Mouse (Mus musculus) kidney, postnatal 10 days (tissue): ENCODE measurements around the gene Svop.
A peak's percentile ranks its signal among the peaks of the same experiment; 100 is the strongest.

Source experiments
- DNase-seq: peaks from one replicate; pipeline ENCODE4 v3.0.0; 2021; ENCODE audit warnings: mixed read lengths

The Svop gene

GRCm38 (mm10) chr5:114091057-114091807 lies at the start of gene Svop:
TSS of gene Svop (minus strand) at chr5:114091570.
- peak; percentile 91 for DNase-seq

DNA sequence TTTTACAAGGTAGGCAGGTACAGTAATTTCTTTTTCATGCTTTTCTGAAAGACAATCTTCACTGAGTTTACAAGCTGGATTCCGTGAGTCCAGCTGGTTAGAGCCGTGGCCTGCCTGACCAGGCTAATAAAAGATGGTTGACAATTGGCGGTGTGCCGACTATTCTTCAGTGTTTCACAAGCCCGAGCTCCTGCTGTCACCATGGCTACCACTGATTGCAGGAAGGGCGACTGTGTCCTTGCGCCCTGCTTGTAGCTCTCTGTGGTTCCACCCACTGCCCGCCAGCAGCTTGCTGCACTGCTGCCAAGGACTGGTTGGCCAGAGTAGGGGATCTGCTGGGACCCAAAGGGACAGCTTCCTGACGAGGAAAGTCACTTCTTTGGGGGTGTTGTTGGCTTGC lies 47.8 kb upstream of the Svop start:
- peak; percentile 94 for DNase-seq

- DNase-seq: peak; percentile 63
Observed at GRCm38 (mm10) chr5:114138277-114139164, 47.2 kb upstream of the Svop start.

- DNase-seq: no peak
Observed at GRCm38 (mm10) chr5:114137481-114138276, 46.3 kb upstream of the Svop start.

DNA sequence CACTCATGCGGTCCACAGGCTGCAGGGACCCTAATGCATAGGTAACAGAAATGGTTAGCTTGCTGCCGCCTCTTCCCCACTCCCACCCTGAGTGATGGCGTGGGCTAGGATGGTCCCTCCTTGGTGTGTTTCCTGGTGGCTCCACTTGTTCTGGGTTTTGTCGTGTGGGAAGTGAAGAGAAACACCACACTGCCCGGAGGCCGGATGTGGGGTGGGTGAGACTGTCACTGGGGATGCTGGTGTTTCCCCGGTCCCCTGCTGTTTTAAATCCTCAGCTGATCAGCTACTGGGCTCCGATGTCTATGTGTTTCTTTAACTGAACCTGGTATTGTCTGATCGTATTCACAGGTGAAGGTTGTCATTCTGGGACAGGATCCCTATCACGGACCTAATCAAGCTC lies 44.1 kb upstream of the Svop start:
- DNase-seq: no peak

GRCm38 (mm10) chr5:114134091-114134534 lies 42.7 kb upstream of the Svop start:
- DNase-seq: peak; percentile 76

- no peak for DNase-seq
Observed at GRCm38 (mm10) chr5:114132841-114133240, 41.5 kb upstream of the Svop start.

DNA sequence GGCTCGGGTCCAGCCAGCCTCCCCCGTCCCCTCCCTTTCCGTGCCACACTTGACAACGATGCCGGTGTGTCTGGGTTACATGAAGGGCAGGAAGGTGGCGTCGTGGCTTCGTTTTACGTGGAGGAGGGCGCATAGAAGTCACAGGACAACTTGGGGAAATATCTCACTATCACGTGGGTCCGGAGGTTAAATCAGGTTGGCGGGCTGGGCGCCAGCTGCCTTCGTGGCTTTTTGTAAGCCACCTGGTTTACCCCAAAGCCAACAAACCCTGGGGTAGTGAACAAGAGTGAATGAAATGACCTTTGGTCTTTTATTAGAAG lies 40.1 kb upstream of the Svop start:
- peak; percentile 68 for DNase-seq

DNA sequence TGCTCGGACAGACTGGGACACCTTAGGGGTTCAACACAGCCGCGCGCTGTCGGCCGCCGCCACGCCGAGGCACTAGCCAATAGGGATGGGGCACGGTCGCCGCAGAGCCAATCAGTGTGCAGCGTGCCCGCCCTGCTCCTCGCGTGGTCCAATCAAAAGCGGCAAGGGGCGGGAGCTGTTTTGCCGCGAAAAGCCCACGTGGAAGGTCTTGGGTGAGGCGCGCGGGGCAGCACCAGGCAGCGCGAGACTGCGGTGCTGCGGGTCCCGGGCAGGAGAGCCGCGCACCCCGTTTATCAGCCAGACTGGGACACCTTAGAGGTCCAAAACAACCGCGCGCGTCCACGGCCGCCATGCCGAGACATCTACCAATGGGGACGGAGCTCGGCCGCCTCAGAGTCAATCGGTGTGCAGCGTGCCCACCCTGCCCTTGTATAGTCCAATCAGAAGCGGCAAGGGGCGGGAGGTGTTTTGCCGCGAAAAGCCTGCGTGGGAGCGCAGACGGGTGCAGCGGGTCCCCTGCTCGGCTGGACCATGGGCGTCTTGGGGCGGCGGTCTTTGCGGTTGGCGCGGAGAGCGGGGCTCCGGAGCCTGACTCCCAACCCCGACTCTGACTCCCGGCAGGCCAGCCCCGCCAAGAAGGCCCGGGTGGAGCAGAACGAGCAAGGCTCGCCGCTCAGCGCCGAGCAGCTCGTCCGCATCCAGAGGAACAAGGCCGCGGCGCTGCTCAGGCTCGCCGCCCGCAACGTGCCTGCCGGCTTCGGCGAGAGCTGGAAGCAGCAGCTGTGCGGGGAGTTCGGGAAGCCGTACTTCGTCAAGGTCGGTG lies 39.5 kb upstream of the Svop start:
- DNase-seq: peak; percentile 96

DNA sequence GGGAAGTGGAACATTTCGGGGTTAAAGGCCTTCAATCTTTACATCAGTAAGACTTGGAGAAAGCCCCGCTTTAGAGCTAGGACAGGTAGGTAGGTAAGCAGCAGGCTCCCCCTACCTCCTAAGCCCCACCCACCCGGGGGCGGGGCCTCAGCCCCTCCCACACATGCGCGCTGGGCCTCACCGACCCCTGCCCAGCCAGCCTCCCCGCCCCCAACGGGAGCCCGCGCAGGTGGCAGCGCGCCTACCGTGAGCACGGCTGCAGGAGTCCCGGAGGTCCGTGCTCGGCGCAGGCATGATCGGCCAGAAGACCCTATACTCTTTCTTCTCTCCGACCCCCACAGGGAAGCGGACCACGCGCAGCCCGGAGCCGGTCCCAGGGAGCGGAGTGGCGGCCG lies 38.8 kb upstream of the Svop start, which contains the start of gene Ung:
TSS of gene Ung (plus strand) at position 176 of the 395 bp plus-strand sequence.
- peak; percentile 81 for DNase-seq

DNA sequence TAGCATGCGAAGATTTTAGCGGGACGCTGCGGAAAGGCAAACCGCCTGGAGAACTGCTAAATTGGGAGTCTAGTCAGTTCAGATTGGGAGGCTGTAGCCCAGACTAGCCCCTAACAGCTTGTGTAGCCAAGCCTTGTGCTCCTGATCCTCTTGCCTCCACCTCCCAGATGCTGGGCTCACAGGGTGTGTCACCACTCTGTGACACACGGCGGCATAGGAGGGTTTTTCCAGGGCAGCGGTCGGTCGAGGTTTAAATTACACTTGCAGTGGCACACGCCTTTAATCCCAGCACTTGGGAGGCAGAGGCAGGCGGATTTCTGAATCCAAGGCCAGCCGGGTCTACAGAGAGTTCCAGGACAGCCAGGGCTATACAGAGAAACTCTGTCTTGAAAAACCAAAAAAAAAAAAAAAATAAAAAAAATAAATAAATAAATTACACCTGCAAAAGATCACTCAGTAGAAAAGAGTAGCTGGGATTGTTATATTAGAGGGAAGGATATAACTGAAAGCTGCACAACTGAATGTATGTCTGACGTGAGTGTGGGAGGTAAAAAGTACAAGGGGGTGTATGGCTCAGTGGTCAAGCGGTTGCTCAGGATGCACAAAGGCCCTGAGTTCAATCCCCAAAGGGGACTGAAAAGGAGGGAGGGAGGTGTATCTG lies 38.3 kb upstream of the Svop start:
- DNase-seq: no peak

GRCm38 (mm10) chr5:114127374-114128349 lies 36.3 kb upstream of the Svop start, which contains the start of gene Alkbh2:
TSS of gene Alkbh2 (minus strand) at chr5:114128218.
- DNase-seq: peak; percentile 89

DNA sequence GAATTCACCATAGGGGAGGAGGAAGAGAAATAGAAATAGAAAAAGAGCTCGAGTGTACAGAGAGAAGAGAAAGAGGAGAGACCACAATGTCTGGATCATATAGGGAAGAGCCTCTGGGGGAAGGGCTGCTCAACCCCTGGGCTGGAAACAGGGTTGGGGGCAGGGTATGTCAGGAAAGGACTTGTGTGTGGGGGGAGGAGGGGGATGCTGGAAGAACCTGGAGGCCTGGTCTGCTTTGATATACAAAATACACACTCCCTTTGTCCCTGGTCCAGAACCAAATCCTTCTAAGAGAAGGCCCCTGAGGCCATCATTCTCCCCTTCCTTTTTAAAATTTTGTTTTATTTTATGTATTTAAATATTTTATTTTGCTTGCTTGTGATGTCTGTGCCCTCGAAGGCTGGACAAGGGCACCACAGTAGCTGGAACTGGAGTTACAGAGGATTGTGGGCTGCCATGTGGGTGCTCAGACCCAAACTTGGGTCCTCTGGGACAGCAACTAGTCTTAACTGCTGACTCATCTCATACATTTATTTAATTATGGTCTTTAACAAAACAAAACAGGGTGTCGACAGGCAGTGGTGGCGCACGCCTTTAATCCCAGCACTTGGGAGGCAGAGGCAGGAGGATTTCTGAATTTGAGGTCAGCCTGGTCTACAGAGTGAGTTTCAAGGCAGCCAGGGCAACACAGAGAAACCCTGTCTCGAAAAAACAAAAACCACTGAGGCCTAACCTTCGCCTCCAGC lies 35.3 kb upstream of the Svop start:
- DNase-seq: no peak

- no peak for DNase-seq
Observed at GRCm38 (mm10) chr5:114126008-114126407, 34.6 kb upstream of the Svop start.

- no peak for DNase-seq
Observed at GRCm38 (mm10) chr5:114119806-114120205, 28.4 kb upstream of the Svop start.

DNA sequence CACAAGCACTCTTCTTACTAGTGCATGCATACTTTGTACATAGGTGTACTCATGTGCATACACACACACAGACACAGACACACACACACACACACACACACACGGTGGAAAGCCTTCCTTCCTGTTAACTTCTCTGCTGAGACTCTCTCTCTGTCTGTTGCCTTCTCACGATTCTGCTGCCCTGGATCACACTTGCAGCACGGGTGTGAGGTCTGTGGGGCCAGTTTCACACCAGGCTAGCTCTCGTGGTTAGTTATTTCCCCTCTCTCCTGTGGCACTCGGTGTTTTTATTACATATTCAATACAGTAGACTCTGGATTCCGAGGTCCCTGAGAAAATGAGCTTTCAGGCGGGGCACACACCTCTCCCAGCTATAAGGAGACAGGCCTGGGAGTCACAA lies 25.2 kb upstream of the Svop start:
- no peak for DNase-seq

DNA sequence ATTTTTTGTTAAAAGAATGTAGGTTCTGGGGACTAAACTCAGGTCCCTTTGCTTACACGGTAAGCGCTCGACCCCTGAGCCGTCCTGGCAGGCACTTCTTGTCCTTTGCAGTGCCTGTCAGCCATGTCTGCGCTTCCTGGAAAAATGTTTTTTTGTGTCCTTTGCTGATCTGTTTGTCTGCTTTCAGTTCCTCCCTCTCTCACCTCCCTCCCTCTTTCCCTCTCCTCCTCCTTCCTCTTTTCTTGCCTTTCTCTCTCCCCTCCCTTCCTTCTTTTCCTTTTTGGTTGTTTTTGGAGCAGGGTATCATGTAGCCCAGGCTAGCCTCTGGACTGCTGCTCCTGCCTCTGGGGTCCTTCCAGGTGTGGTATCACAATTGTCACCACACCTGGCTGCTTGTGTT lies 23.7 kb upstream of the Svop start:
- no peak for DNase-seq

GRCm38 (mm10) chr5:114113334-114113733 lies 22.0 kb upstream of the Svop start:
- DNase-seq: no peak

GRCm38 (mm10) chr5:114106391-114106935 lies 15.1 kb upstream of the Svop start:
- no peak for DNase-seq
